Mouse (Mus musculus) large intestine, adult 2 months (tissue): ENCODE data around the gene Lrrc52. TPM values are rescaled to one million over a fixed set of nuclear protein-coding genes. Genes with fewer than 3 reads are reported as not detected.

Source experiments
- DNase-seq: peaks from one replicate; pipeline ENCODE4 v3.0.0-alpha.2; 2012; ENCODE audit warnings: low read depth, low spot score
- WGBS: fragments of 180-500 bp; shearing (Covaris S2); methylation state at CpG from one replicate; pipeline ENCODE4 v1.1.7; 2018; 5-methylcytosine and 5-hydroxymethylcytosine counted together
- polyA plus RNA-seq: library from polyadenylated mRNA; depleted of rRNA; stranded (reverse); fragments of >200 nt; gene quantifications from 2 replicates; pipeline ENCODE4 v1.2.3, GENCODE M21; 2012; rRNA removed

Lrrc52 gene
- polyA plus RNA-seq, 1 experiment, result not detected

DNA sequence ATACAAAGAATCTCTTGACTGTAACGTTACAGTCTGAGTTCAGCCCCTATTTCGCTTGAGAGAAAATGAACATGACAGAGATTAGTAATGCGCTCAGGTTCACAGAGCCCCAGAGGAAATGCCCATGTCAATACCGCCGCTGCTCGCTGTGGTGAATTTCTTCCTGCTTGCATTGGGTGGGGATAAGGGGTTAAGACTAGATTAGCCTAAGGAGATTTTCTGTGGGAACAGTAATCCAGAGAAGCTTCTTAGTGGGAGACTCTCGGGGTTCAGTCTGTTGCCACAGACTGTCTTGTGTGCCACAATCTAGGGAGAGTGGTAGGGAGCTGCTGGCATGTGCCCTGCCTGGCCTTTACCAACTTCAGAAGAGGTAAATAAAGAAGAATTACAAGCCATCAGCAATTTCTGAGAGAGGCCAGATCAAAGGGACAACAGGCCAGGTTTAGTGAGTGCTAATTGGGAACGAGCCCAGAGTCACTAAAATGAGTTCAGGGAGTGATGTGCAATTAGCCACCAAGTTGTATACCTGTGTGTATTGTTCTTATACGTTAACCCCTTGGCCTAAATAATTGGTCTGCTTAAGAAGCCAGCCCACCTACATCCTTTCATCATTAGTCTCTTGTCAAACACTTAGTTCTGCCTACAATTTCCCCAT lies 28.2 kb downstream of the Lrrc52 start:
- DNase-seq, result no peak
- 59% methylated on average over 9 of the region's 9 CpGs for WGBS

DNA sequence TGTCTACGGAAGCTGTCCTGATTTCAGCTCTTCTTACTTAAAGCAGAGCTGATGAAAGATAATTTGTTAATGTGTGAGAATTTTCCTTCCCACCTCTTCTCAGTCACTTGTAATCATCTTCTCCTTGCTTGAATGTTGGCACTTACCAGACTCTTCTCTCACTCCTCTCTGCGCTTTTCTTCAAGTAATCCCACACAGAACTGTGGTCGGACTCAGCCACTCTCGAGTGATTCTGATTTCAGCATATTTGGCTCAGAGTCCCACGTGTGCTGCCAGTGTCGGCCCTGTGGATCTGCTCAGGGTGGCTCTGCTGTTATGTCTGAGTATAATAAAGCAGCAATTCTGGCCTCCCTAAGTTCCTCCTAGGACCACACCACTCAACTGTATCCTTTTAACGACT lies 29.5 kb downstream of the Lrrc52 start:
- 73% methylated on average over 7 of the region's 7 CpGs for WGBS
- no peak for DNase-seq

DNA sequence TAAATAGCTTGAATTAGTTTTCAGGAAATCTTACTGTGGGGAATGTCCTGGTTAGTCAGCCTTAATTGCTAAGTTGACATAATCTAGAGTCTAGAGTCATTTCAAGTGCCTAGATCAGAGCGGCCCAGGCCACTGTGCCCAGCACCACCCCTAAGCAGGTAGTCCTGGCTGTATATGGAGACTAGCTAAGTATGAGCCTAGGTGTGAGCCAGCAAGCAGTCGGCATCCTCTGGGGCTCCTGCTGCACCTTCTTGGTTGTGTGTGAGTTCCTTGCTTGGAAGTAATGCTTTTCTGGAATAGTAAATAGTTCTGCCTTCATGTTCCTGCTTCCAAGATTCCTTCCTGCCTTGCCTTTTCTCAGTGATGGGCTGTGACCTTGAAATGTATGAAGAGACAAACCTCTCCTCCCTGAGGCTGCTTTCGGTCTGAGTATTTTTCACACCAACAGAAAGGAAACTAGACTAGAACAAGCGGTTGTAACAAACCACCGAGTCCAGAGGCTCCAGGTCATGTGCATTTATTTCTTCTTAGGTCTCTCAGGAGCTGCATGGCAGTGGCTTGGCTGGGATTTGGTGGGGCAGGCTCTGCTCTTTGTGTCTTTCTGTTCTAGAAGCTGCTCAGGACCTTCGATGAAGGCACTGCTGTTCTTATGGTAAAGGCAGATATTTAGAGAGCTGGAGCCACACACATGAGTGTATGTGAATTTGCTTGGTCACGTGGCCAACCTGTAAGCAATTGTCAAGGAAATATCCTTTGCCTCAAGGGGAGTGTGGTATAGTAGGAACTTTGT lies 30.2 kb downstream of the Lrrc52 start:
- no peak for DNase-seq
- 77% methylated on average over 7 of the region's 7 CpGs for WGBS

DNA sequence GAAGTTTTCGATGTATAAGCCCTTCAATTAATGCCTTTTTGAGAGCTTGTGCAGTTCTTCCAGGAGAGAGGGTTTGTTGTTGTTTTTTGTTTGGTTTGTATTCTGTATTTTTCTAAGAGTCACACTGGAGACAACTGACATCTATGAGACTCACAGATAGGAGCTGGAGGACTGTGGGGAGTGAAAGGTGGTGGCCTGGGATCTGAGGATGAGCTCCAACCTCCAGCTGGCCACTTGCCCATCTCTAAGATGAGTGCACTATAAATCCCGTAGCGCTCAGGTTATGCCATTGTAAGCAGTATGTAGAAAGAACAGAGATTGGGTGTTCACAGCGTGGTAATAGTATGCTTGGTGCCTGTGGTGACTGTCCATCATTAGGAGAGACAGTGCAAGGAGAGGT lies 31.6 kb downstream of the Lrrc52 start:
- DNase-seq, result no peak
- 81% methylated on average over 4 of the region's 4 CpGs for WGBS

DNA sequence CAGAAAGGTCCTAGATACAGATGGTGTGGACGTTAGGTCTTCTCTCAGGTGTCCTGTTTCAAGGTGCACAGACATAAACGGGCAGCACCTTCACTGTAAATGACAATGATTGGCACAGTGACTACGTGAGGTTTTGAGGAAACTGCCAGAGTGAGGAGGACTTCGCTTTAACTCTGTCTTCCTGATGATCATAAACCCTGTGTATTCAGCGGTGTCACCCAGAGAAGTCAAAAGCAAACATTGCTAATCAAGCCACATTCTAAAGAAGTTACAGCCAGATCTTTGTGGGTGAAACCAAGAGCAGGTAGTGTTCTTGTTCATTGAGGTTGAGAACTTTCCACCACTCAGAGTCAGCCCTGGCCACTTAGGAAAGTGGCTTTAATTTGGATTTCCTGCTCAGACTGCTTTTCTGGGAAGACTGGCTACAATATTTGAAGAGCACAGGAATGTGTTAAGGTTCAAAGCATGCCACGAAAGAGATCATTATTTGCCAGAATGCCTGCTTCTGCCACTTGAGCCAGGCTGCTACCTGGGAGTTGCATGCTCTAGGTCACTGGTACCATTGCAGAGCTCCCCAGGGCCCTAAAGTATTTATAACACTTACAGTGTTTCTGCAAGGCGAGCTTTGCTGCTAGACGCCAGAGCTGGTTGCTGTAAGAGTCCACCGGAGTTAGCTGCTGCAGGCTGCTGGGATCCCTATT lies 35.5 kb downstream of the Lrrc52 start:
- WGBS, result 35% methylated on average over 9 of the region's 9 CpGs
- no peak for DNase-seq

DNA sequence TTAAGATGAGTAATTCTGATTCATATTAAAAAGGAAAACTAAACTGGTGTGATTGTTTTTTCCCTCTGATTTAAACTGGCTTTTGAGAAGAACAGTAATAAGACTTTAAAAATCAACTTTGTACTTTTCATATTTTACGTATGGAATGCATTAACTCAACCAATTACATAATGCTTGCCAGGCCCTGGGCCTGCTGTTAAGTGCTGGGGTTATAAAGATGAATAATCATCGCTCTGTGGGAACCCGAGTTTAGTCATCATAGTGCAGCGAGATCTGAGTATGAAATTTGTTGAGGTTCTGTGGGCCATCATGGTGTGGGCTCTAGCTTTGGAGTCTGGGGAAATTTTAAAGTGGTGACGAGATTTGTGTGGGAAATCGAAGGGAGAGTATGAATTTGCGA lies 39.9 kb downstream of the Lrrc52 start:
- DNase-seq, result no peak
- WGBS, result 67% methylated on average over 7 of the region's 7 CpGs

DNA sequence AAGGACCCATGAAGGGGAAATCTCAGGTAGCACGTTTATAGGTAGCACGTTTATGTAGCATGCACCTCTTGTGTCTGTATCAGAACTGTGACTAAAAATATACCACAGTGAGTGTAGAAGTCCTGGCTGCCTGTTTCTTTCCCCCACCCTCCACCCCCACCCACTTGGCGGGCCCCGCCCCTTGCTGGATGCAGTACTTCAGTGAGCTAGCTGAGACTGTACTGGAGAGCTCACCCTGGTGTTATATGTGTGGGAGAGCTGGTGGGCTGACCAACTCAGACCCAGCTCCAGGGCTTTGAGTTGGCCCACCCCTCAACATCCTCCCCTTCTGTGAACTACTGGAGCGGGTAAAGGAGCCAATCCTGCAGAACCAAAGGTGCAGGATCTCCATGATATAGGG lies 41.0 kb downstream of the Lrrc52 start:
- DNase-seq, result no peak
- WGBS, result 83% methylated on average over 5 of the region's 5 CpGs

DNA sequence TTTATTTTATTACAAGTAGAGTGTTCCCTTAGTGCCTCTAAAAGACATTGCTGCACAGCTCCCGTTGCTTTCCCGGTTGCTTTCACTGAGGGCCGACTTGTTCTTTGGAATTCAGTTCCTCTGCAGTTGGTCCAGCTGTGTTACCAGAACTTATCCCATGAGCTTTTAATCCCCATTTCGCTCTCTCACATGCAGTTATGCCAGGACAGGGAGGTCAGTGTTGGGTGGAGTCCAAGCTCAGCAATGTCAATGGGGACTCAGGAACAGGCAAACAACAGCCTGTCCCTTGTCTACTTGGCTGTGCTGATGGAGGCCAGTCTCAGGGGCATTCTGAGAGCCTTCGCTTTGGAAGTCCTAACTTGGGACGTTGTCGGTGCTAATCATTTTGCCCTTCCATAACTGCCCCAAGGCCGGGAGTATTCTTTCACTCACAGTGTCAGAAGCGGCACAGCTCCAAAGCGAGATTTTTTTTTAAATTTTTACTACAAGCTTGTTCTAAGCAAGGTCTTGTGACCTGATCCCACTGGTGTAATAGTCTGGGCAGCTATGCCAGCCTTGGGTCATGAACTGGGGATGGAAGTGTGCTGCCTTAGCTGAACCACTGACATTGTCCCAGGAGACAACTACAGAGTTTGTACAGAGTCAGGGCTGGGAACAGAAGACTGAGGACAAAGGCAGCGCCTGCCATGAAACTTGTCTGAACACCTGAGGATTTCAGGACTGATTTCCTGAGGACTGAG lies 43.9 kb downstream of the Lrrc52 start:
- DNase-seq, result no peak
- WGBS, result 77% methylated on average over 11 of the region's 11 CpGs

DNA sequence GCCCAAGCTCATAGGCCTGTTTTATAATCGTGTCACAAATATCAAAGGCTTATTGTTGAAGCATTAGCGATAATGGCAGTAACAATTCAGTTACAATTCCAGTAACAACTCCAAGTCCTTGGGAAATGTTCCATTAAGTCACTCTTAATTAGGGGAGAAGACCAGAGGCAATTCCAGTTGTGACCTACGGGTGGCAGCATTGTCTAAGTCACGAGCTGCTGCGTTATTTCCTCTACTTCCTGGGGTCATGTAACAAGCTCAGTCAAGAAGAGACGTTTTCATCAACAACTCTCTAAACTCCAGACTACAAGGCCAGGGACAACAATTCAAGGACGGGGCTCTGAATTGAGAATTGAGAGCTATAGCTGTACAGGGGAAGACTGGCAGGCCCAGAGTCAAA lies 51.7 kb downstream of the Lrrc52 start:
- WGBS, result 1% methylated on average over 7 of the region's 7 CpGs
- no peak for DNase-seq

DNA sequence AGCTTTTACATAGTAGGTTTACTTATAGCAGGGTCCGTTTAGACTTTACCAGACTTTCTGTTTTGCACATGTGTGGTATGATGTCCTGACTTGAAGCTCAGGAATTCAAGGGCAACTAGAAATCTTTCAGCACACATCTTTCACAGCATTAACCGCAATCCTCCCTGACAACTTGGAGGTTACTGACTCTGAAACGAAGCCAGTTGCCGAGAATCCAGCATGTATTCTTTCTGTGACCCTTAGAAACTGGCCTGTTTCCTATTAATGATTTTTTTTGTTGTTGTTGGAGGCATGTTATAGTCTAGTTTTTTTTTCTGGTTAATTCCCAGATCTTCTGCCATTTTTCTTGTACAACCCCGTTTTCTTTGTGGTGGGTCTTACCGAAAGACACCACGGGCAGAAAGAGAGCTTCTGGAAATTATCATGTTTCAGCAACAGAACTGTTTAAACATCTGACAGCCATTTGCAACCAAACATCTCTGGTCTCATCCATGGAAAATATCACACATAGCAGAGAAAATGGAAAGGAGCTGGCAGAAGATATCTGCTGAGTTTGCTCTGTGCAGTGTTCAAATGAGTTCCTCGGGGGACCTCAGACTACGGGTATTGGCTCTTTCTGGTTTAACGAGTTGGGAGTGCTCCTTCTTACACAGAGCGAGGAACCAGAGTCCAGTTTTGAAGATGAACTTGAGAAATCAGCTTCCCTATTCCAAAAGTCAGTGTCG lies 54.4 kb downstream of the Lrrc52 start:
- no peak for DNase-seq
- WGBS, result 54% methylated on average over 12 of the region's 12 CpGs

DNA sequence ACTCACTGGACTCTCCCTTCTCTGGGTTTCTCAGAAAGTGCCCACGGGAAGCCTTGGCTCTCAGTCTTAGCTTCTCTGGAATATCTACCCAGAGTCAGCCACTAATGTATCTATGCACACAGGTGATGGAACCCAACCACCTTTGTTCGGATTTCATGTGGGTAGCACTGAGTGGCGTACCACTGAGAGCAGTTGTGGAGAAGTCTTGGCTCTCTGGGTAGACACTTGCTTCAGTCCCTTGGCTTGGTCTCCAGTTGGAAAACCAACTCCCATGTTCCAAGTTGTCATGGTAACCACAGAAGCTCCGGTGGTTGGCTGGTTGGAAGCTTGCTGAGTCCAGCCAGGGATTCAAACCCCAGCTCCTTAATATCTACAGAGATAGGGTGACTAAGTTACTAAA lies 57.0 kb downstream of the Lrrc52 start:
- WGBS, result 74% methylated on average over 4 of the region's 4 CpGs
- no peak for DNase-seq

DNA sequence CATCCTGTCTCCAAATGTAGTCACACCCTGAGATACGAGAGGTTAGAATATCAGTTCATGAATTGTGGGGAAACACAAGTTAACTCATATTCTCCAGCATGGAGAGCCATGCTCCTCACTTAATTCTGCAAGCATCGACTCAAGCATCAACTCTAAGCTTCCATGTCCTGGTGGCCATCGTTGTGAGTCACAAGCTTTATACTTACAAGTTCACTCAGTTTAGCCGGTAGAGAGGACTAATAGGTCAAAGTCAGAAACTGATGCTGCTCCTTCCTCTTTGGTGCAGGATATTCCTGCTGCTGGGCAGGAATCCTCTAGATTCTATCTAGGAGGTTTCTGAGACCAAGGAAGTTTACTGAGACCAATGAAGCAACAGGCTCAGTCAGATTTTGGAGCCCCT lies 61.3 kb downstream of the Lrrc52 start:
- 78% methylated on average over 4 of the region's 4 CpGs for WGBS
- no peak for DNase-seq

Other genes starting within 250 kb of the Lrrc52 start
- gene Uck2, start 181.5 kb downstream of the Lrrc52 start, polyA plus RNA-seq, result 24.9 and 30.0 TPM in 2 replicates
- gene Tmco1, start 158.4 kb downstream of the Lrrc52 start, polyA plus RNA-seq, result 64.4 and 70.5 TPM in 2 replicates
- gene Aldh9a1, start 116.8 kb downstream of the Lrrc52 start, polyA plus RNA-seq, result 99.2 and 159 TPM in 2 replicates
- 543 and 795 TPM in 2 replicates for gene Mgst3, start 72.9 kb downstream of the Lrrc52 start, polyA plus RNA-seq
- 0.30 and 0.78 TPM in 2 replicates for gene Rxrg, start 131.6 kb upstream of the Lrrc52 start, polyA plus RNA-seq
- 0.41 and 0.74 TPM in 2 replicates for gene Lmx1a, start 222.5 kb upstream of the Lrrc52 start, polyA plus RNA-seq